In the genomic region with DNA sequence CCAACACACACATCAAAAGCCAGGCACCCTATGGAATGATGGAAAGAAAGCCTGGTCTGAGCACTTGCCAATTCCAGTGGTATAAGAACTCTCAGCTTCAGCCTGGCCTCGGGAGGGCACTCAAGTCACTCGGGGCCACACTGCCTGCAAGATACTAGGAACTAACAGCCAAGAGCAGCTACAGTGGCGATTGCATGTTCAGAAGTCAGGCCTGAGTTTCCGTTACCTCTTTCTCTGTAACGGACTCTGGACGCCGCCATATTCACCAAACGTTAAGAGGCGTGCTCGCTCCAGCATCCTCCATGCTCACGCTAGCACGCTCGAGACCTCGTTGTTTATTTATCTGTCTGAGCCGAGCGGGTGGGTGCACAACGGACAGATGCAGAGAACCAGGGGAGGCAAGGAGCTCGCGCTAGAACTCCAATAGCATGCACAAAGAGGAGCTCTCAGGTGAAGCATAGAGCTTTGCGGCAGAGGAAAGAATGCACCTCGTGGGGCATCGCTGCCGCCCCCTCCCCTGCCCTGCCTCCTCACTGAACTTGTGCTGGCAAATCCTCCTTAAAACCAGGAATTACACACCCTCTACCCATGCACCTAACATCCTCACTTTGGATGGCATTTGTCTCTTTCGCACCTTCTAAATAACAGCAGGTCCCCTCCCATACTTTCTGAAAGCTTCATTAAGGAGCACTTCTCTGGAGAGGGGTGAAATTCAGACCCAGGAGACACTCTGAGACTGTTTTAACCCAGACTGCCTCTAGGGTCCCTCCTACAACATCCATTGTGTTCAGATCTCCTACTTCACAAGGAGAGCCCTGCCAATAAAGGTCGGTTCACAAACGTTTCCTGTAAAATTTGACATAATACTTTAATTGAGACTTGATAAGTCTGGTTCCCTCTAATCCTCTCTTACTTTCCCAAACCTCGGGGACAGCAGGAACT, we compare ENCODE assay signal across 8 mouse cellular contexts. TPM values are rescaled to one million over a fixed set of nuclear protein-coding genes. Genes with fewer than 3 reads are reported as not detected.
A peak's percentile ranks its signal among the peaks of the same experiment; 100 is the strongest.
DNase-seq lines count a peak whose midpoint lies in the region; ATAC-seq and TF ChIP-seq lines count a peak whose summit lies in the region.

No protein-coding gene starts in this region.

- H3K9me3 ChIP-seq in intestine, postnatal 0 days (ENCODE audit: control insufficient read depth): no peaks in the 10 kb centered on the region
- H3K9me3 ChIP-seq in midbrain, embryonic 10.5 days (replicated peaks): no peaks in the 10 kb centered on the region

- 30% methylated on average over 27 of the region's 27 CpGs for WGBS in intestine, postnatal 0 days
- 47% methylated on average over 27 of the region's 27 CpGs for WGBS in midbrain, embryonic 10.5 days

- no peak overlapping the region for H3K9ac ChIP-seq in intestine, postnatal 0 days (ENCODE audit: low read depth, low read length)

- peak overlapping the region; percentile 7; the same call in 1 of the 2 replicates for H3K4me3 ChIP-seq in intestine, postnatal 0 days (ENCODE audit: low read depth, low read length)
- peak overlapping the region; percentile 35 for H3K4me3 ChIP-seq in midbrain, embryonic 10.5 days

- ATAC-seq in intestine, postnatal 0 days: no peak

- H3K27ac ChIP-seq in intestine, postnatal 0 days (ENCODE audit: low read depth, low read length): no peak overlapping the region
- H3K27ac ChIP-seq in midbrain, embryonic 10.5 days (replicated peaks): peak overlapping the region; percentile 28; the same call in 1 of the 2 replicates

- TF ChIP-seq CTCF in intestine, postnatal 0 days (IDR thresholded peaks at IDR 0.05; ENCODE audit: low read depth): no peak

- no peaks in the 10 kb centered on the region for H3K27me3 ChIP-seq in intestine, postnatal 0 days (replicated peaks; ENCODE audit: control insufficient read depth, insufficient read depth, low read length)
- H3K27me3 ChIP-seq in midbrain, embryonic 10.5 days (ENCODE audit: low read depth, poor library complexity, severe bottlenecking): no peaks in the 10 kb centered on the region

- H3K4me1 ChIP-seq in intestine, postnatal 0 days (replicated peaks; ENCODE audit: control insufficient read depth, insufficient read depth, low read length): no peaks in the 10 kb centered on the region
- 0 out of 2 replicates have a peak, but pooled peaks cover 3% of the 10 kb centered on the region for H3K4me1 ChIP-seq in midbrain, embryonic 10.5 days

- peak; percentile 32 to 50 for DNase-seq in adrenal gland, adult (ENCODE audit: inconsistent age in 2 of 2, low spot score in 1 of 2)
- DNase-seq in adrenal gland, adult 18-20 months (ENCODE audit: low spot score in 2 of 2): no peak
- DNase-seq in embryo, embryonic 11 days: peak; percentile 20
- no peak for DNase-seq in midbrain, embryonic 10.5 days (ENCODE audit: low spot score)
- no peak for DNase-seq in urinary bladder, postnatal 14 days (ENCODE audit: low spot score)
- DNase-seq in Muller cell, postnatal 12 days (ENCODE audit: inconsistent ontology term): no peak
- DNase-seq in thymus, postnatal 36 days: no peak

- no peaks in the 10 kb centered on the region for H3K36me3 ChIP-seq in intestine, postnatal 0 days (ENCODE audit: control insufficient read depth, insufficient read depth)
- no peaks in the 10 kb centered on the region for H3K36me3 ChIP-seq in midbrain, embryonic 10.5 days

- peak overlapping the region; percentile 30; the same call in 1 of the 2 replicates for H3K4me2 ChIP-seq in intestine, postnatal 0 days (replicated peaks; ENCODE audit: low read depth)

RNA-seq across cellular contexts. Expression of a gene that starts 2.2 kb away (rescaled TPM):
- not detected for total RNA-seq in adrenal gland, adult 18-20 months (2021)
- not detected in 2 replicates for polyA plus RNA-seq in intestine, postnatal 0 days (2015; fragmentation: Nextera tagmentation; extraction: Ambion mirVana)
- polyA plus RNA-seq in midbrain, embryonic 10.5 days (2016; fragmentation: Nextera tagmentation; extraction: Ambion mirVana): not detected in 2 replicates

RNA-seq across cellular contexts. Expression of a gene that starts 21.2 kb away (rescaled TPM):
- not detected for total RNA-seq in adrenal gland, adult 18-20 months (2021)
- polyA plus RNA-seq in intestine, postnatal 0 days (2015; fragmentation: Nextera tagmentation; extraction: Ambion mirVana): not detected in 2 replicates
- not detected in 2 replicates for polyA plus RNA-seq in midbrain, embryonic 10.5 days (2016; fragmentation: Nextera tagmentation; extraction: Ambion mirVana)

RNA-seq across cellular contexts. Expression of a gene that starts 47.2 kb away (rescaled TPM):
- total RNA-seq in adrenal gland, adult 18-20 months (2021): 10 to 100 TPM; 10.3 to 13.7 TPM
- polyA plus RNA-seq in intestine, postnatal 0 days (2015; fragmentation: Nextera tagmentation; extraction: Ambion mirVana): 15.1 and 15.9 TPM in 2 replicates
- polyA plus RNA-seq in midbrain, embryonic 10.5 days (2016; fragmentation: Nextera tagmentation; extraction: Ambion mirVana): 31.4 and 40.0 TPM in 2 replicates

Comparison
In these comparisons a context has a peak if more than half of its experiments do, and no peak if none do; other contexts are left out.
1. DNase-seq: peak in adrenal gland, adult (2 of 2) and embryo, embryonic 11 days (single experiment); none in adrenal gland, adult 18-20 months (0 of 2), midbrain, embryonic 10.5 days (single experiment), urinary bladder, postnatal 14 days (single experiment), Muller cell, postnatal 12 days (single experiment) and thymus, postnatal 36 days (0 of 2).